In the genomic region with DNA sequence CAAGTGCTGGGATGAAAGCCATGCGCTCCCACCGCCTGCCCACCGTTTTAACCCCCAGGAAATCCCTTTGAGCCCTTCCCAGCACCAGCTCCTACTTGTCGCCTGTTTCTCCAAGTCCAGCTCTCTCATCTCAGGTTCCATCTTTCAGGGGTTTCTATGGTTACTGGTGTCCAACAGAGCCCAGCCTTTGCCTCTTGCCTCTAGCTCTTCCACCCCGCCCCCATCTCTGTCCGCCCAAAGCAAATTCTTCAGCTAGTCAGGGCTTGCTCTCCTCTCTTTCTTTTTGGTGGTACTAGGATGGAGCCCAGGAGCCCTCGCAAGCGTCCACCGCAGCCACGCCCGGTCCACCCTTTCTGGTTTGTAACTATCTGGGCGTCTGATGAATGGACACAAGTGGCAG, we compare ENCODE assay signal across 17 mouse cellular contexts. TPM values are rescaled to one million over a fixed set of nuclear protein-coding genes. Genes with fewer than 3 reads are reported as not detected.
A peak's percentile ranks its signal among the peaks of the same experiment; 100 is the strongest.
DNase-seq lines count a peak whose midpoint lies in the region; ATAC-seq and TF ChIP-seq lines count a peak whose summit lies in the region.
"Had no signal": no experiment of that assay in that cellular context is flagged by ENCODE, and none has a peak within 500 bp of the region (broad histone marks: within the 10 kb centered on the region; RNA-seq: fewer than 3 reads in every experiment).

No protein-coding gene starts in this region.

- no peaks in the 10 kb centered on the region for H3K27me3 ChIP-seq in forebrain, embryonic 12.5 days
- no peaks in the 10 kb centered on the region for H3K27me3 ChIP-seq in forebrain, embryonic 13.5 days
- H3K27me3 ChIP-seq in stomach, embryonic 14.5 days (ENCODE audit: control insufficient read depth, insufficient read depth, low read length), result no peaks in the 10 kb centered on the region
- H3K27me3 ChIP-seq in stomach, postnatal 0 days (ENCODE audit: control insufficient read depth, insufficient read depth, low read length), result no peaks in the 10 kb centered on the region
- no peaks in the 10 kb centered on the region for H3K27me3 ChIP-seq in forebrain, postnatal 0 days (ENCODE audit: insufficient read depth, low read length)
- no peaks in the 10 kb centered on the region for H3K27me3 ChIP-seq in midbrain, embryonic 16.5 days (ENCODE audit: control insufficient read depth, insufficient read depth, low read depth, low read length)

- peaks cover 13% of the 10 kb centered on the region for H3K4me1 ChIP-seq in forebrain, embryonic 12.5 days
- peaks cover 3% of the 10 kb centered on the region; the same call in 1 of the 2 replicates for H3K4me1 ChIP-seq in forebrain, embryonic 13.5 days
- H3K4me1 ChIP-seq in stomach, embryonic 14.5 days (ENCODE audit: control insufficient read depth, insufficient read depth, low read length), result no peaks in the 10 kb centered on the region
- no peaks in the 10 kb centered on the region for H3K4me1 ChIP-seq in stomach, postnatal 0 days (replicated peaks; ENCODE audit: control insufficient read depth, insufficient read depth)
- H3K4me1 ChIP-seq in forebrain, postnatal 0 days (ENCODE audit: insufficient read depth), result no peaks in the 10 kb centered on the region
- H3K4me1 ChIP-seq in midbrain, embryonic 16.5 days (ENCODE audit: control insufficient read depth, insufficient read depth, low read length), result 0 out of 2 replicates have a peak, but pooled peaks cover 3% of the 10 kb centered on the region

- WGBS in forebrain, embryonic 12.5 days, result 29% methylated on average over 12 of the region's 12 CpGs
- 26% methylated on average over 12 of the region's 12 CpGs for WGBS in forebrain, embryonic 13.5 days
- 44% methylated on average over 12 of the region's 12 CpGs for WGBS in stomach, embryonic 14.5 days
- WGBS in stomach, postnatal 0 days, result 56% methylated on average over 12 of the region's 12 CpGs
- WGBS in forebrain, postnatal 0 days, result 35% methylated on average over 12 of the region's 12 CpGs
- WGBS in midbrain, embryonic 16.5 days, result 29% methylated on average over 12 of the region's 12 CpGs

- H3K27ac ChIP-seq in forebrain, embryonic 12.5 days, result 0 out of 2 replicates have a peak overlapping the region, but pooled peaks have one; percentile 38
- H3K27ac ChIP-seq in forebrain, embryonic 13.5 days, result no peak overlapping the region
- H3K27ac ChIP-seq in stomach, embryonic 14.5 days (ENCODE audit: low read length), result peak overlapping the region; percentile 6; the same call in 1 of the 2 replicates
- H3K27ac ChIP-seq in stomach, postnatal 0 days (replicated peaks), result no peak overlapping the region
- no peak overlapping the region for H3K27ac ChIP-seq in forebrain, postnatal 0 days (ENCODE audit: low read depth, low read length)
- peak overlapping the region; percentile 33; the same call in 1 of the 2 replicates for H3K27ac ChIP-seq in midbrain, embryonic 16.5 days (ENCODE audit: low read length)

- DNase-seq in stomach, postnatal 0 days (ENCODE audit: low spot score), result no peak
- DNase-seq in forebrain, postnatal 0 days, result no peak
- DNase-seq in left cerebral cortex, adult 9 months (ENCODE audit: low spot score in 2 of 2), result no peak
- no peak for DNase-seq in spleen, postnatal 36 days (ENCODE audit: low spot score in 2 of 2)
- DNase-seq: cerebellum, postnatal 25 days; heart, adult 11 months; layer of hippocampus, adult 9-11 months; lung, postnatal 10 days; spleen, adult 18-20 months; thymus, adult 18-20 months had no signal

- no peak overlapping the region for H3K4me3 ChIP-seq in forebrain, embryonic 12.5 days (replicated peaks)
- no peak overlapping the region for H3K4me3 ChIP-seq in forebrain, embryonic 13.5 days
- no peak overlapping the region for H3K4me3 ChIP-seq in stomach, embryonic 14.5 days (ENCODE audit: low read depth, low read length)
- H3K4me3 ChIP-seq in stomach, postnatal 0 days (ENCODE audit: low read depth, low read length), result no peak overlapping the region
- no peak overlapping the region for H3K4me3 ChIP-seq in forebrain, postnatal 0 days (ENCODE audit: low read depth, low read length)
- H3K4me3 ChIP-seq in midbrain, embryonic 16.5 days (ENCODE audit: low read depth, low read length), result no peak overlapping the region

- H3K9ac ChIP-seq in forebrain, embryonic 12.5 days, result no peak overlapping the region
- H3K9ac ChIP-seq in forebrain, embryonic 13.5 days, result no peak overlapping the region
- H3K9ac ChIP-seq in stomach, embryonic 14.5 days (replicated peaks; ENCODE audit: low read depth, low read length), result no peak overlapping the region
- no peak overlapping the region for H3K9ac ChIP-seq in stomach, postnatal 0 days (ENCODE audit: low read length)
- no peak overlapping the region for H3K9ac ChIP-seq in forebrain, postnatal 0 days
- 0 out of 2 replicates have a peak overlapping the region, but pooled peaks have one; percentile 25 for H3K9ac ChIP-seq in midbrain, embryonic 16.5 days (ENCODE audit: low read depth, low read length)

- TF ChIP-seq CTCF in stomach, postnatal 0 days (IDR thresholded peaks at IDR 0.05; ENCODE audit: low read depth), result no peak
- no peak for TF ChIP-seq CTCF in forebrain, postnatal 0 days (IDR thresholded peaks at IDR 0.05; ENCODE audit: low read depth)

- H3K9me3 ChIP-seq in forebrain, embryonic 12.5 days, result no peaks in the 10 kb centered on the region
- H3K9me3 ChIP-seq in forebrain, embryonic 13.5 days (replicated peaks), result no peaks in the 10 kb centered on the region
- no peaks in the 10 kb centered on the region for H3K9me3 ChIP-seq in stomach, embryonic 14.5 days (ENCODE audit: control insufficient read depth, low read depth, low read length)
- H3K9me3 ChIP-seq in stomach, postnatal 0 days (ENCODE audit: control insufficient read depth, low read length), result no peaks in the 10 kb centered on the region
- H3K9me3 ChIP-seq in forebrain, postnatal 0 days (ENCODE audit: low read length), result no peaks in the 10 kb centered on the region
- no peaks in the 10 kb centered on the region for H3K9me3 ChIP-seq in midbrain, embryonic 16.5 days (replicated peaks; ENCODE audit: control insufficient read depth, low read length, poor library complexity, severe bottlenecking)

- peaks cover 16% of the 10 kb centered on the region for H3K36me3 ChIP-seq in forebrain, embryonic 12.5 days (replicated peaks)
- peaks cover 17% of the 10 kb centered on the region for H3K36me3 ChIP-seq in forebrain, embryonic 13.5 days (ENCODE audit: poor library complexity, severe bottlenecking)
- peaks cover 8% of the 10 kb centered on the region; the same call in 1 of the 2 replicates for H3K36me3 ChIP-seq in stomach, embryonic 14.5 days (ENCODE audit: control insufficient read depth, insufficient read depth, low read length)
- H3K36me3 ChIP-seq in stomach, postnatal 0 days (ENCODE audit: control insufficient read depth, insufficient read depth, low read length), result peaks cover 3% of the 10 kb centered on the region; the same call in 1 of the 2 replicates
- H3K36me3 ChIP-seq in forebrain, postnatal 0 days (ENCODE audit: insufficient read depth), result peaks cover 18% of the 10 kb centered on the region
- no peaks in the 10 kb centered on the region; the same call in 1 of the 2 replicates for H3K36me3 ChIP-seq in midbrain, embryonic 16.5 days (ENCODE audit: control insufficient read depth, insufficient read depth, low read length)

- TF ChIP-seq EP300 in stomach, postnatal 0 days (optimal IDR thresholded peaks at IDR 0.05), result no peak

- no peak overlapping the region for H3K4me2 ChIP-seq in forebrain, embryonic 12.5 days
- H3K4me2 ChIP-seq in forebrain, embryonic 13.5 days, result no peak overlapping the region
- H3K4me2 ChIP-seq in stomach, embryonic 14.5 days (replicated peaks; ENCODE audit: low read depth, low read length), result no peak overlapping the region
- no peak overlapping the region for H3K4me2 ChIP-seq in stomach, postnatal 0 days (replicated peaks; ENCODE audit: low read depth)
- no peak overlapping the region for H3K4me2 ChIP-seq in forebrain, postnatal 0 days (ENCODE audit: low read depth)
- H3K4me2 ChIP-seq in midbrain, embryonic 16.5 days (ENCODE audit: low read length), result no peak overlapping the region

- peak; percentile 41; the same call in 1 of the 2 replicates for ATAC-seq in forebrain, embryonic 12.5 days (ENCODE audit: low FRiP score)
- no peak for ATAC-seq in forebrain, embryonic 13.5 days
- no peak for ATAC-seq in stomach, embryonic 14.5 days (ENCODE audit: insufficient number of reproducible peaks, insufficient read depth, low FRiP score, low read depth)
- no peak for ATAC-seq in stomach, postnatal 0 days (ENCODE audit: low FRiP score, low TSS enrichment)
- 0 out of 2 replicates have a peak, but pooled peaks have one; percentile 23 for ATAC-seq in forebrain, postnatal 0 days
- no peak for ATAC-seq in midbrain, embryonic 16.5 days
- ATAC-seq: intestine, embryonic 16.5 days had no signal

RNA-seq across cellular contexts. Expression of a gene that starts 6.5 kb away (rescaled TPM):
- polyA plus RNA-seq in forebrain, embryonic 12.5 days (2016; fragmentation: Nextera tagmentation; extraction: Ambion mirVana), result 72.0 and 80.3 TPM in 2 replicates
- polyA plus RNA-seq in forebrain, embryonic 13.5 days (2015; fragmentation: Nextera tagmentation; extraction: Ambion mirVana), result 87.0 and 91.1 TPM in 2 replicates
- polyA plus RNA-seq in stomach, embryonic 14.5 days (2014; fragmentation: Nextera tagmentation; extraction: Ambion mirVana), result 111 and 121 TPM in 2 replicates
- 145 and 152 TPM in 2 replicates for polyA plus RNA-seq in stomach, postnatal 0 days (2015; fragmentation: Nextera tagmentation; extraction: Ambion mirVana)
- 59.6 and 84.6 TPM in 2 replicates for total RNA-seq in forebrain, postnatal 0 days (2014; rRNA removed)
- polyA plus RNA-seq in forebrain, postnatal 0 days (2015; fragmentation: Nextera tagmentation; extraction: Ambion mirVana), result 136 and 143 TPM in 2 replicates
- 100 and 104 TPM in 2 replicates for polyA plus RNA-seq in midbrain, embryonic 16.5 days (2015; fragmentation: Nextera tagmentation; extraction: Ambion mirVana)

RNA-seq across cellular contexts. Expression of a gene that starts 9.7 kb away (rescaled TPM):
- polyA plus RNA-seq in forebrain, embryonic 12.5 days (2016; fragmentation: Nextera tagmentation; extraction: Ambion mirVana), result 10.9 and 11.0 TPM in 2 replicates
- 11.3 and 13.0 TPM in 2 replicates for polyA plus RNA-seq in forebrain, embryonic 13.5 days (2015; fragmentation: Nextera tagmentation; extraction: Ambion mirVana)
- polyA plus RNA-seq in stomach, embryonic 14.5 days (2014; fragmentation: Nextera tagmentation; extraction: Ambion mirVana), result 5.7 and 8.0 TPM in 2 replicates
- 6.3 and 6.5 TPM in 2 replicates for polyA plus RNA-seq in stomach, postnatal 0 days (2015; fragmentation: Nextera tagmentation; extraction: Ambion mirVana)
- total RNA-seq in forebrain, postnatal 0 days (2014; rRNA removed), result 11.2 and 14.2 TPM in 2 replicates
- 8.5 and 11.2 TPM in 2 replicates for polyA plus RNA-seq in forebrain, postnatal 0 days (2015; fragmentation: Nextera tagmentation; extraction: Ambion mirVana)
- polyA plus RNA-seq in midbrain, embryonic 16.5 days (2015; fragmentation: Nextera tagmentation; extraction: Ambion mirVana), result 19.6 and 23.1 TPM in 2 replicates

RNA-seq across cellular contexts. Expression of a gene that starts 22.9 kb away (rescaled TPM):
- not detected in 2 replicates for polyA plus RNA-seq in forebrain, embryonic 12.5 days (2016; fragmentation: Nextera tagmentation; extraction: Ambion mirVana)
- not detected in 2 replicates for polyA plus RNA-seq in forebrain, embryonic 13.5 days (2015; fragmentation: Nextera tagmentation; extraction: Ambion mirVana)
- polyA plus RNA-seq in stomach, embryonic 14.5 days (2014; fragmentation: Nextera tagmentation; extraction: Ambion mirVana), result 0.32 and 1.0 TPM in 2 replicates
- 14.4 and 17.3 TPM in 2 replicates for polyA plus RNA-seq in stomach, postnatal 0 days (2015; fragmentation: Nextera tagmentation; extraction: Ambion mirVana)
- total RNA-seq in forebrain, postnatal 0 days (2014; rRNA removed), result not detected in 2 replicates
- polyA plus RNA-seq in forebrain, postnatal 0 days (2015; fragmentation: Nextera tagmentation; extraction: Ambion mirVana), result 0.06 and 0.07 TPM in 2 replicates
- polyA plus RNA-seq in midbrain, embryonic 16.5 days (2015; fragmentation: Nextera tagmentation; extraction: Ambion mirVana), result 0.19 TPM in 1 of 2 replicates, not detected in the other
- total RNA-seq: adrenal gland, adult 18-20 months; MEL had no signal

RNA-seq across cellular contexts. Expression of a gene that starts 29.0 kb away (rescaled TPM):
- 1,151 and 1,196 TPM in 2 replicates for polyA plus RNA-seq in forebrain, embryonic 12.5 days (2016; fragmentation: Nextera tagmentation; extraction: Ambion mirVana)
- 1,632 and 1,660 TPM in 2 replicates for polyA plus RNA-seq in forebrain, embryonic 13.5 days (2015; fragmentation: Nextera tagmentation; extraction: Ambion mirVana)
- polyA plus RNA-seq in stomach, embryonic 14.5 days (2014; fragmentation: Nextera tagmentation; extraction: Ambion mirVana), result 529 and 563 TPM in 2 replicates
- polyA plus RNA-seq in stomach, postnatal 0 days (2015; fragmentation: Nextera tagmentation; extraction: Ambion mirVana), result 356 and 371 TPM in 2 replicates
- 1,009 and 1,140 TPM in 2 replicates for total RNA-seq in forebrain, postnatal 0 days (2014; rRNA removed)
- polyA plus RNA-seq in forebrain, postnatal 0 days (2015; fragmentation: Nextera tagmentation; extraction: Ambion mirVana), result 1,672 and 1,955 TPM in 2 replicates
- polyA plus RNA-seq in midbrain, embryonic 16.5 days (2015; fragmentation: Nextera tagmentation; extraction: Ambion mirVana), result 1,597 and 1,674 TPM in 2 replicates

RNA-seq across cellular contexts. Expression of a gene that starts 44.8 kb away (rescaled TPM):
- polyA plus RNA-seq in forebrain, embryonic 12.5 days (2016; fragmentation: Nextera tagmentation; extraction: Ambion mirVana), result not detected in 2 replicates
- not detected in 2 replicates for polyA plus RNA-seq in forebrain, embryonic 13.5 days (2015; fragmentation: Nextera tagmentation; extraction: Ambion mirVana)
- not detected in 2 replicates for polyA plus RNA-seq in stomach, embryonic 14.5 days (2014; fragmentation: Nextera tagmentation; extraction: Ambion mirVana)
- polyA plus RNA-seq in stomach, postnatal 0 days (2015; fragmentation: Nextera tagmentation; extraction: Ambion mirVana), result 0.10 and 0.13 TPM in 2 replicates
- total RNA-seq in forebrain, postnatal 0 days (2014; rRNA removed), result not detected in 2 replicates
- polyA plus RNA-seq in forebrain, postnatal 0 days (2015; fragmentation: Nextera tagmentation; extraction: Ambion mirVana), result not detected in 2 replicates
- not detected in 2 replicates for polyA plus RNA-seq in midbrain, embryonic 16.5 days (2015; fragmentation: Nextera tagmentation; extraction: Ambion mirVana)
- total RNA-seq: MEL had no signal

Comparison
In these comparisons a context has a peak if more than half of its experiments do, and no peak if none do; other contexts are left out.
1. ATAC-seq: peak in forebrain, embryonic 12.5 days (single experiment) and forebrain, postnatal 0 days (single experiment); none in forebrain, embryonic 13.5 days (single experiment), stomach, embryonic 14.5 days (single experiment), stomach, postnatal 0 days (single experiment) and midbrain, embryonic 16.5 days (single experiment).
2. H3K27ac ChIP-seq: peak in forebrain, embryonic 12.5 days (single experiment), stomach, embryonic 14.5 days (single experiment) and midbrain, embryonic 16.5 days (single experiment); none in forebrain, embryonic 13.5 days (single experiment), stomach, postnatal 0 days (single experiment) and forebrain, postnatal 0 days (single experiment).